Mouse (Mus musculus) monocyte, adult 2 months (primary cell): ENCODE data around the gene Nadsyn1.

Experiments
- DNase-seq, 2 experiments: peaks; one replicate each; pipeline ENCODE4 v3.0.0; 2022; ENCODE audit warnings: low spot score in 2 of 2, low read depth in 1 of 2

The Nadsyn1 gene

DNA sequence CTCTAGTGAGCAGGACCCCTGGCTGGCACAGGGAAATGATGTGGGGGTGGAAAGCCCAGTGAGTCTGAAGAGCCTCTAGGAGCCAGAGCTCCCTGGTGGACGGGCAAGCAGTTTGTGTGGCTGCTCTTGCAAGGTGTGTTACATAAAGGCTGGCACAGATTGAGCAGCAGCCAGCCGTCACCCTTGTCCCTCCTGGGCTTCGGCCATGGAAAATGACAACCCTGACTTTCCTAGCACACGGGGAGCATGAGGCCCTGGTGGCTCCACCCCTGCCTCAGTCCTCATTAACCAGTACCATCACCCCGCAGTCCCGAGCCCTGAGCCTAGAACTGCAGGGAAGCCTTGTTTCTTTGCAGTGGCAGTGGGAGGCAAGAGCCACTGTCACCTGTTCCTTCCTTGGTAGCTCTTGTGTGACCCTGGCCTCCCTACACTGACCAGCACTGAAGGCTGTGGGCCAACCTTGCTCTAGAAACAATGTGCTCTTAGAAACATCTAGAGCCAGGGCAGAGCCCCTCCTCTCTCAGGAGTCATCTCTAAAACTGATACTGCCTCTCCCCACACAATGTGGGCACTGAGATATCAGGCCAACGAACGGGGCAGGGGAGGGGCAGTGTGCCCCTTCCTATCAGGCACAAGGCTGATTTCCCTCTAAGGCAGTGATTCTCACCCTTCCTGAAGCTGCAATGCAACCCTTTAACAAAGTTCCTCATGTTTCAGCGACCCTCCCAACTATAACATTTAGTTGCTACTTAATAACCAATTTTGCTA, 67.1 kb downstream of the Nadsyn1 start:
- DNase-seq, result no peak

DNA sequence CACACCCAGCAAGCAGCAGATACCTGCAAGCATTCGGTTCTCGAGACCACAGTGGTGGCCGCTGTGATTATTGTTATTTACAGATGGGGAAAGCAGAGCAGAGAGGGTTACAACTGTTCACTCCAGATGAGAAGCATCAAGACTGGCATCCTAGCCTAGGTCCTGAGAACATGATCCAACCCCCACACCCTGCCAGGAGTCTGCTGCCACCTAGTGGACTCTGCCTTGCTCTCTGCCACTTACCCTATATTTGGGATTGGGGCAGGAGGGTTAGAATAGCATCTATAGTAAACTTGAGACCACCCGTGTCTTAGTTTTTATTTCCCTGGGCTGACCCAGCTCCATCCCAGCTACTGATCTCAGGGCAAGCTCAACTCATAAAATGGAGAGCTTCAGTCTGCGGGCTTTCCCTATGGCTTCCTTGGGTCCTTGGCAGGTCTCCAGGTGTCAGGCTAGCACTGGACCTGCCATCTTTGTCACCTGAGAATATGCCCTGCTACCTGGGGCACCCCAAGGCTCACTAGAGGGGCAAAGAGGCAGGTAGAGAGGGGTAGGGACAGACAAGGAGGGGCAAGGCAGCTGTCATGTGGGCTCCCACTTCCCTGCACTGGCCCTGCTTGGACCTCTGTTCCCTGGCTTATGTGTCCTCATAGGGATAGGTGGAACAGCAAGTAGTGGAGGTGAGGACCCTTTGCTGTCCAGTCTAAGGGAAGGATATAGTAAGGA, 68.5 kb downstream of the Nadsyn1 start:
- DNase-seq, result no peak

DNA sequence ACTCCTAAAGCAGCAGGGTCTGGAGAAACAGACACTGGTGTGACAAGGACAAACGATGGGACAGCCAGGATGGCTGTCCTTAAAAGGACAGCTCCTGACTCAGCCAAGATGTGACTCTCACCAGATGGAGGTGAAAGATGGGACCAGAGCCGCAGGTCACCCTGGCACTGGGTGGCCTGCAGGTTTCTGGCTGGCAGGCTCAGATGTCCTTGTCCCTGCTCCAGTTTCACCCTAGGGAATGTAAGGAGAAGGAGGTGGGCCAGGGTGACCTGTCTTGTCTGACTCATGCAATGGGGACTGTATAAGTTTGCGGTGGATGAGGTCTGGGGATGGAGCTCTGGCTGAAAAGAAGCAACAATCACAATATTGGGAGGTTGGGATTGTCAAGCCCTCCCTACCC, 70.0 kb downstream of the Nadsyn1 start:
- DNase-seq, result no peak

DNA sequence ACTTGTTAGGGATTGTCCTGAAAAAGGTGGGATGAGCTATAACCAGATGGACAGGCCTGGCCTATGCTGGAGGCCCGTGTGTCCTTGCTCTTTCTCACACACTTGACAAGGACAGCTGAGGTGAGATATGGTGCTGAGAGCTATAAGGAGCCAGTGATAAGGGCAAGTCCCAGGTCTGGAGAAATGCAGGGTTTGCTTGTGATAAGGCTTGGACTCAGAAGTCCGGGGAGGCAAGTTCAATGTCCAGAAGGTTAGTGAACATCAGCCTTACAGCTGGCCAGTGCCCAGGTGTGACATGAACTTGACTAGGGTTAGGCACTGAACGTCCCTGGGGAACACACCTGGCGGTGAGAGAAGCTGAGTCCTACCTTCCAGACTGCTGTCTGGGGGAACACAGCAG, 70.6 kb downstream of the Nadsyn1 start:
- no peak for DNase-seq

DNA sequence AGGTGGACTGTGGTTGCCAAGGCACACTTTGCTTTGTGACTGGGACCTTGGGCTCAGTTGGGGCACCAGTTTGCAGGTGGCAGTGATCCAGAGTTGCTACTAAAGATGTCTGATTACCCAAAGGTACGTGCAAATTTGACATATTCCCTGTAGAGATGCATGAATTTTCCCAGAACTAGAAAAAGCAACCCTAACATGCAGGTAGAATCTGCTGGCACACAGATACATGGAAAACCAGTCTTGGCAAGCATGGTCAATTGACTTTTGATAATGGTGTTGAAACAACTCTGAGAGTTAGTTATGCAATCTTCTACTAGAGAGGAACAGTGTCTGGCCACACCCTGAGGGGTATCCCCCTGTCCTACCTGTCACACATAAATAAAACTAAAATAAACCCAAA, 71.3 kb downstream of the Nadsyn1 start:
- DNase-seq, result no peak

DNA sequence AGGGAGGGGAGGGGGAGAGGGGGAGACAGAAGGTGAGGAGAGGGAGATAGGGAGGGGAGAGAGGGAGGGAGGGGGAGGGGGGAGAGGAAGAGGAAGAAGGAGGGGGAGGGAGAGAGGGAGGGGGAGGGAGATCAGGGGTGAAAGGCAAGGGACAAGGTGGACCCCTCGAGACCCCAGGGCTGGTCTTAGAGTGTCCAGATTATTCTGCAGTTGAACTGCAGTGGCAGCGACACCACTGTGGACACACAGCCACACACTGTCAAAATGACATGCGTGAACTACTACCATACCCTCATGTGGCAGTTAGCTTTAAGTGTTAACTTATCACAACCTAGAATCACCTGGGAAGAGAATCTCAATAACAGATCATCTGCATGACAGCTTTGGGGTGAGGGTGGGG, 73.6 kb downstream of the Nadsyn1 start:
- DNase-seq, result no peak

DNA sequence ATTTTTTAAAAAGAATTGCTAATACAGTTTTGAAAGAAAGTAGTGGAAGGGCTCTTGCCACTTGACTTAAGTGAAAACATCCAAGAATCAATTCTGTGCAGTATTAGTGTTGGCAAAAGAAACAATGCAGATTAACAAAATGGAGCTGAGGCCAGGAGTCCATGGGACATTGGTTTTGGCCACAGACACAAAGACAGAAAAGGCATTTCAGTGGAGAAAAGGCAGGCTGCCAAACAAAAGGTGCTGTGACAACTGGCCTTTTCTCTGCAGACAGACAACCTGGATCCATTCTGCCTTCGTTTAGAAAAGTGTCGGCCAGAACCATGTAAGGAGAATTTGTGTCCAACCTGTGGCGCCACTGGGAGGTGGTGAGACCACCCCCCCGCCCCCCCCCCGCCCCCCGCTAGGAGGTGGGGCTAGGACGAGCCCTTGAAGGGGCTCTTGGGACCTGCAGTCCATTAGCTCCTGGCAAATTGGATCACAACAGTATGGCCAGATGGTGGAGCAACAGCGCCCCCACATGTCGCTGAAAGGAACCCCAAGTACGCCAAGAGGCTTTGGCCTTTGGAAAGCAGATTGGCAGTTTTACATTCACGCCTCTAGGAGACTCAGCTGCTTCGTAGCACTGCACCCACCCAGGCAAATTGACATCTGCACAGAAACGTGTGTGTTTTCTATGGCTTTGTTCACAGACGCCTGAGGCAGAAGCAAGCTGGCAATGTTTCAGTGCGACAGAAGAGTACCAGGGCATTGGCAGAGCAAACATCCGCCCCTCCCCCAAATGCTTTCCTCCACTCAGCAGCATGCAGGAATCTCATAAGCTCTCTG, 74.4 kb downstream of the Nadsyn1 start:
- peak in 1 of 2 experiments; percentile 55 for DNase-seq
